Mouse (Mus musculus) thymus, postnatal 4 days (tissue): ENCODE measurements around the gene Acvr2a.
A peak's percentile ranks its signal among the peaks of the same experiment; 100 is the strongest.

Experiments
- DNase-seq: peaks from one replicate; pipeline ENCODE4 v3.0.0; 2021

The Acvr2a gene

GRCm38 (mm10) chr2:48885945-48886344, 72.0 kb downstream of the Acvr2a start:
- peak; percentile 54 for DNase-seq

GRCm38 (mm10) chr2:48895186-48895585, 81.3 kb downstream of the Acvr2a start:
- DNase-seq: no peak

DNA sequence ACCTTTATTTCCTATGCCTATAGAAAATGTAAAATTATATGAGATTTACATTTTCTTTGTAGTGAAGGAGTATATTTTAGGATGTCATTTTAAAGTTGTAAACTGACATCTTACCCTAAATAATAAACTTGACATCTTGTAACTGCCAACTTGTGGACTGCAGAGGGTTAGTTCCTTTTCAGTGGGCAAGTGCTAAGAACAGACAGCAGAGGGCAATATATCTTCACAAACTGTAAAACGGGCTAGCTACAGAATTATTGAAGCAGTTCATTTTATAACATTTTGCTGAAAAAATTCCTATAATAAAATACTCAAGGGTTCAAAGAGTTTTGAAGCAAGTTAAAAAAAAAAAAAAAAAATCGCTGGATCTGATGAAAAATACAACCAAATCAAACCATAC, 95.0 kb downstream of the Acvr2a start:
- DNase-seq: no peak

- DNase-seq: no peak
Observed at GRCm38 (mm10) chr2:48914185-48914584, 100.3 kb downstream of the Acvr2a start.

DNA sequence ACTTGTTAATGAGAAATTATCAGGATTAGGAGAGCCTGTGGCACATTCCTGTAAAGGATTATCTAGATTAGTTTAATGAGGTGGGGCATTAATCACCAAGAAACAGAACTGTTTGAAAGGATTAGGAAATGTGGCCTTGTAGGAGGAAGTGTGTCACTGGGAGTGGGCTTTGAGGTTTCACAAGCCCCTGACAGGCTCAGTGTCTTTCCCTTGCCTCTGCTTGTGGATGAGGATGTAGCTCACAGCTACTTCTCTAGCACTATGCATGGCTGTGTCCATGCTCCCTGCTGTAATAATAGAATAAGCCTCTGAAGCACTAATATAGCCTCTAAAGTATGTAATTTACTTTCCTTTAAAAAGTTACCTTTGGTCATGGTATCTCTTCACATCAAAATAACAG, 101.9 kb downstream of the Acvr2a start:
- DNase-seq: no peak

DNA sequence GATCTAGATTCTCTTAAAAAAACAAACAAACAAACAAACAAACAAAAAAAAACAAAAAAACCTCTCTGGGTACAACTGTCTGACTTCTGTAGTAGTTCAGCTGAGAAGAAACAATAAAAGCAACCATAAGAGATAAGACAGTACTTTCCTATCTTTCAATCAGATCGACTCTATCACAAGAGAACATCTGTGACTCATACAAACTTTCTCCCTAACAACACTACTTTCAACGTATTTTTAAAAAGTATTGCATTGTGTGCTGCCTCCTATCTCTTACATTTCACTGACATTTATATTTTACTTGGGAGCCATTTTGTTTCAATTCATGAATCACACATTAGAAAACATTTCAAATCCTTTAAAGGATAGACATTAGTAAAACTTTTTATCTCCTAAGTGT, 121.1 kb downstream of the Acvr2a start:
- no peak for DNase-seq

DNA sequence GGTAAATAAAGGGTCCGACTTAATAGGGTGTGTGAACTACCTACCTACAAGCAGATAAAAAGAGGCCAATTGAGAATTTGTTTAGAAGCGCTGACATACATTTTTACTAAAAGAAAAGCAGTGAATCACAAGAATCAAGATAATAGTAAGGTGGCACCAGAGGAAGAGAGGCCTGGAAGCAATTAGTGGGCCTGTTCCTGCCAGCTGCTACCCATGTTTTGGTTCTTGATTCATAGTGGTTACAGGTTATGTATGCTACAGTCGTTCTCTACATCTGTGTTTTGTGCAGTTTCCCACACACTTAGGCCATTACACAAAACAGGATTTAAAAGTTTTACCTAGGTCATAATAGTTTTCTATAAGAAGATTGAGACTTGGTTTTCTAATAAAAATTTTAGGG, 133.9 kb downstream of the Acvr2a start:
- no peak for DNase-seq

DNA sequence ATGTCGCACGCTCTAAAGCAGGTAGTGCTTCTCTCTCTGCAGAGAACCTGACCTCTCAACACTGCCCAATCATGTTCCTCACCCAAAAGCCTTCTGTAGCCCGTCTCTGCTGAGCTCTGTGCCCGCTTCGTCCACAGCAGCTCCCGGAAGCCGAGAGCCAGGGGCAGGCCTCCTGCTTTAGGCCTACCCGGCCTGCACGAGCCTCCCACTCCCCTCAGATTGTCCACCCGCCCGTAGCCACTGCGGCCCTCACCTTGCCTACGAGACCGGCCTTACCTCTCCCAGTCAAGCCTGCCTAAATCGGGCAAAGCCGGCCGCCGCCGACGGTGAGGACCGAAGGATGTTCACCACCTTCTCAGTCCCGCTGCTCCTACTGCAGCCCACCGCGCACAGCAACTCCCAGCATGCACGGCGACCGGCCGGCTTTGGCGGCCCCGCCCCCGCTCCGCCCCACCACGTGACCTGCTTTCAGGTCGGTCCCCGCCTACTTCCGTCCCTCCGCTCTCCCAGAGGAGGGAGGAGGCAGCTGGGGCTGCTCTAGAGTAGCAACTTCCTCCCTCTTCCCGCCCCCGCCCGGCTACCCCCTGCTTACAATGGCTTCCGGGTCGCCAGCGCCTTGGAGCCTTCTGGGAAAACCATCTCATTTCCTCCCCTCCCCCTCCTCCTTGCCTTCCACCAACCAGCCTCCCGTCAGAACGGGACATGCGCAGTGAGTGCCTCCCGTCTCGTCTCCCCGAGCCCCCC, 135.1 kb downstream of the Acvr2a start, which contains the start of gene Mbd5:
TSS of gene Mbd5 (plus strand) at position 668 of the 744 bp plus-strand sequence.
- DNase-seq: peak; percentile 100

DNA sequence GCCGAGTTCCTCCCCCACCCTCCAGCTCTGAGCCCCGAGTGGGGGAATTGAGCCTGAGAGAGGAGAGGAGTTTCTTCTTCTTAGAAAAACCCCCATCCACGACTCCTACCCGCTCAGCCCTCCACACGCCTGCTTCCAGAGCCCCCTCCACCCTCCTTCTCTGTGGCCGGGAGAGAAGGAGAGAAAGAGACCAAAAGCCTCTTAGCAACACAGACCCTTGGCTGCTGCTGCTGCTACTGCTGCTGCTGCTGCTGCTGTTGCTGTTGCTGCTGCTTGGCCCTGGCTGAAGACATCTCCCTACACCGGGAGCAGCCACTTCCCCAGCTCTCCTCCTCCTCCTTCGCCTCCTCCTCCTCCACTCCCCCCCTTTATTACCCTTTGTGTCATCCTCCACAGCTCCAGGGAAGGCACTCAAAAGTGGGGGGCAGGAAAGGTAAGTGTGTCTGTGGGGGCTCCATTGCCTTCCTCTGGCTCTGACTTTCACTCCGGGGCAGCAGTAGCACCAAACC, 135.9 kb downstream of the Acvr2a start:
- peak; percentile 66 for DNase-seq

DNA sequence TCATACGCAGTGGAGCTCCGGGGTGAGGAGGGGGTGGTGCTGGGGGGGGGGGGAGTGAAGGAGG, 136.2 kb downstream of the Acvr2a start, which contains the start of gene Orc4:
TSS of gene Orc4 (minus strand) at position 26 of the 64 bp plus-strand sequence.
- DNase-seq: no peak

DNA sequence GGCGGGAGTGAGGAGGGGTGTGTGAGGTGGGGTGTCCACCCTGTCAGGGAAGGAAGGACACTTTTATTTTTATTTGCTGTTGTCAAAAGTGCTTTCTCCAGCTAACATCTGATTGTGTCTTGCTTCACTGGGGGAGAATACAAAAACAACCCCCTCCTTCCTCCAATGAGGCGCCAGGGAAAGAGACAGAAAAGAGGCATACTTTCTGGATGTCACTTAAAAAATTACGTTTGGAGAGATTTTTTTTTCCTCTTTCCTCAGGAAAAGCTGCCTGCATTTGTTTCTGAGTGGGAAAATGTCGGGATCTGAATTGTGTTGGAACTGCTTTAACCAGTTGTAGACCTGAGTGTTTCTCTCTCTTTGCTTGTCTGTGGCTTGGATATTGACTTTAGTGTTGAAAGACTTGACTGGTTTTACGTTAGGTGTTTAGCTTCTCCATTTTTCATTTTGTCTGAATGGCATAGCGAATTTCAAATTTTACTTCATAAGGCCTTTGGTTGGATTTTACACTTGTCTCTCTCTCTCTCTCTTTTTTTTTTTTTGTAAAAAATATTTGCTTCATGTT, 136.5 kb downstream of the Acvr2a start:
- DNase-seq: no peak
